Mouse (Mus musculus): ENCODE data around the gene Vps45. TPM values are rescaled to one million over a fixed set of nuclear protein-coding genes. Genes with fewer than 3 reads are reported as not detected.

Gene Vps45
- polyA plus RNA-seq, 1 experiment from 2014 or later, result 46.1 TPM

- H3K27me3 ChIP-seq, result no peaks in the 10 kb centered on the region
- no peaks in the 10 kb centered on the region for H3K4me1 ChIP-seq
- H3K36me3 ChIP-seq, result no peaks in the 10 kb centered on the region
- no peak for ATAC-seq (ENCODE audit: insufficient number of reproducible peaks, low FRiP score, low TSS enrichment, low read depth)
- no peak overlapping the region for H3K4me2 ChIP-seq (replicated peaks)
- WGBS, result 74% methylated on average over 6 of the region's 6 CpGs
- H3K9me3 ChIP-seq (replicated peaks), result no peaks in the 10 kb centered on the region
- H3K4me3 ChIP-seq (replicated peaks), result no peak overlapping the region
- no peak overlapping the region for H3K9ac ChIP-seq
- H3K27ac ChIP-seq (replicated peaks), result no peak overlapping the region
These were observed 33.7 kb upstream of the Vps45 start for GRCm38 (mm10) chr3:96091966-96092365.

GRCm38 (mm10) chr3:96091146-96091545, 32.9 kb upstream of the Vps45 start:
- Histone ChIP-seq H3K36me3 (no peaks in the 10 kb centered on the region), H3K4me2 (replicated peaks) (no peak overlapping the region), H3K4me1 (no peaks in the 10 kb centered on the region), H3K27me3 (no peaks in the 10 kb centered on the region), H3K9ac (no peak overlapping the region), H3K4me3 (replicated peaks) (no peak overlapping the region), H3K9me3 (replicated peaks) (no peaks in the 10 kb centered on the region), H3K27ac (replicated peaks) (no peak overlapping the region)
- ATAC-seq (ENCODE audit: insufficient number of reproducible peaks, low FRiP score, low TSS enrichment, low read depth), result no peak
- 67% methylated on average over 2 of the region's 2 CpGs for WGBS

- H3K4me2 ChIP-seq (replicated peaks), result no peak overlapping the region
- no peaks in the 10 kb centered on the region for H3K9me3 ChIP-seq (replicated peaks)
- 57% methylated on average over 2 of the region's 2 CpGs for WGBS
- no peaks in the 10 kb centered on the region for H3K4me1 ChIP-seq
- no peaks in the 10 kb centered on the region for H3K36me3 ChIP-seq
- no peak overlapping the region for H3K9ac ChIP-seq
- no peak overlapping the region for H3K27ac ChIP-seq (replicated peaks)
- no peak for ATAC-seq (ENCODE audit: insufficient number of reproducible peaks, low FRiP score, low TSS enrichment, low read depth)
- no peak overlapping the region for H3K4me3 ChIP-seq (replicated peaks)
- H3K27me3 ChIP-seq, result no peaks in the 10 kb centered on the region
These were observed 31.7 kb upstream of the Vps45 start for GRCm38 (mm10) chr3:96089882-96090489.

GRCm38 (mm10) chr3:96087801-96088200, 29.5 kb upstream of the Vps45 start:
- no peaks in the 10 kb centered on the region for H3K4me1 ChIP-seq
- H3K27ac ChIP-seq (replicated peaks), result no peak overlapping the region
- 64% methylated on average over 4 of the region's 4 CpGs for WGBS
- no peak for ATAC-seq (ENCODE audit: insufficient number of reproducible peaks, low FRiP score, low TSS enrichment, low read depth)
- H3K27me3 ChIP-seq, result no peaks in the 10 kb centered on the region
- H3K9ac ChIP-seq, result no peak overlapping the region
- H3K4me3 ChIP-seq (replicated peaks), result no peak overlapping the region
- no peaks in the 10 kb centered on the region for H3K36me3 ChIP-seq
- no peaks in the 10 kb centered on the region for H3K9me3 ChIP-seq (replicated peaks)
- no peak overlapping the region for H3K4me2 ChIP-seq (replicated peaks)

- no peak for ATAC-seq (ENCODE audit: insufficient number of reproducible peaks, low FRiP score, low TSS enrichment, low read depth)
- Histone ChIP-seq H3K4me1 (no peaks in the 10 kb centered on the region), H3K27me3 (no peaks in the 10 kb centered on the region), H3K36me3 (no peaks in the 10 kb centered on the region), H3K4me3 (replicated peaks) (no peak overlapping the region), H3K4me2 (replicated peaks) (no peak overlapping the region), H3K27ac (replicated peaks) (no peak overlapping the region), H3K9ac (no peak overlapping the region), H3K9me3 (replicated peaks) (no peaks in the 10 kb centered on the region)
- 60% methylated on average over 2 of the region's 2 CpGs for WGBS
These were observed 29.0 kb upstream of the Vps45 start for GRCm38 (mm10) chr3:96087219-96087618.

GRCm38 (mm10) chr3:96084146-96084755, 26.0 kb upstream of the Vps45 start:
- no peak overlapping the region for H3K4me2 ChIP-seq (replicated peaks)
- no peaks in the 10 kb centered on the region for H3K27me3 ChIP-seq
- H3K4me1 ChIP-seq, result no peaks in the 10 kb centered on the region
- H3K9ac ChIP-seq, result no peak overlapping the region
- H3K36me3 ChIP-seq, result no peaks in the 10 kb centered on the region
- WGBS, result 88% methylated on average over 10 of the region's 10 CpGs
- H3K9me3 ChIP-seq (replicated peaks), result no peaks in the 10 kb centered on the region
- no peak for ATAC-seq (ENCODE audit: insufficient number of reproducible peaks, low FRiP score, low TSS enrichment, low read depth)
- H3K4me3 ChIP-seq (replicated peaks), result no peak overlapping the region
- H3K27ac ChIP-seq (replicated peaks), result no peak overlapping the region

GRCm38 (mm10) chr3:96082714-96083508, 24.6 kb upstream of the Vps45 start:
- H3K4me3 ChIP-seq (replicated peaks), result no peak overlapping the region
- H3K9ac ChIP-seq, result no peak overlapping the region
- H3K9me3 ChIP-seq (replicated peaks), result no peaks in the 10 kb centered on the region
- no peaks in the 10 kb centered on the region for H3K36me3 ChIP-seq
- no peak for ATAC-seq (ENCODE audit: insufficient number of reproducible peaks, low FRiP score, low TSS enrichment, low read depth)
- H3K4me2 ChIP-seq (replicated peaks), result no peak overlapping the region
- H3K4me1 ChIP-seq, result no peaks in the 10 kb centered on the region
- WGBS, result 63% methylated on average over 15 of the region's 15 CpGs
- no peak overlapping the region for H3K27ac ChIP-seq (replicated peaks)
- H3K27me3 ChIP-seq, result no peaks in the 10 kb centered on the region

- H3K9ac ChIP-seq, result no peak overlapping the region
- WGBS, result 85% methylated on average over 2 of the region's 2 CpGs
- no peak overlapping the region for H3K4me3 ChIP-seq (replicated peaks)
- ATAC-seq (ENCODE audit: insufficient number of reproducible peaks, low FRiP score, low TSS enrichment, low read depth), result no peak
- no peaks in the 10 kb centered on the region for H3K36me3 ChIP-seq
- no peak overlapping the region for H3K27ac ChIP-seq (replicated peaks)
- H3K27me3 ChIP-seq, result no peaks in the 10 kb centered on the region
- H3K9me3 ChIP-seq (replicated peaks), result no peaks in the 10 kb centered on the region
- no peak overlapping the region for H3K4me2 ChIP-seq (replicated peaks)
- H3K4me1 ChIP-seq, result no peaks in the 10 kb centered on the region
These were observed 23.8 kb upstream of the Vps45 start for GRCm38 (mm10) chr3:96082100-96082499.

GRCm38 (mm10) chr3:96081650-96082049, 23.4 kb upstream of the Vps45 start:
- Histone ChIP-seq H3K9ac (no peak overlapping the region), H3K27ac (replicated peaks) (no peak overlapping the region), H3K4me2 (replicated peaks) (no peak overlapping the region), H3K4me1 (no peaks in the 10 kb centered on the region), H3K27me3 (no peaks in the 10 kb centered on the region), H3K36me3 (no peaks in the 10 kb centered on the region), H3K9me3 (replicated peaks) (no peaks in the 10 kb centered on the region), H3K4me3 (replicated peaks) (no peak overlapping the region)
- no peak for ATAC-seq (ENCODE audit: insufficient number of reproducible peaks, low FRiP score, low TSS enrichment, low read depth)
- 87% methylated on average over 4 of the region's 4 CpGs for WGBS

- Histone ChIP-seq H3K4me2 (replicated peaks) (no peak overlapping the region), H3K27ac (replicated peaks) (no peak overlapping the region), H3K36me3 (no peaks in the 10 kb centered on the region), H3K27me3 (no peaks in the 10 kb centered on the region), H3K9ac (no peak overlapping the region), H3K4me3 (replicated peaks) (no peak overlapping the region), H3K9me3 (replicated peaks) (no peaks in the 10 kb centered on the region), H3K4me1 (no peaks in the 10 kb centered on the region)
- 60% methylated on average over 1 of the region's 1 CpGs for WGBS
- ATAC-seq (ENCODE audit: insufficient number of reproducible peaks, low FRiP score, low TSS enrichment, low read depth), result no peak
These were observed 22.7 kb upstream of the Vps45 start for GRCm38 (mm10) chr3:96081006-96081405.

GRCm38 (mm10) chr3:96078711-96079110, 20.4 kb upstream of the Vps45 start:
- H3K4me3 ChIP-seq (replicated peaks), result no peak overlapping the region
- H3K9me3 ChIP-seq (replicated peaks), result no peaks in the 10 kb centered on the region
- H3K9ac ChIP-seq, result no peak overlapping the region
- H3K4me1 ChIP-seq, result no peaks in the 10 kb centered on the region
- H3K27ac ChIP-seq (replicated peaks), result no peak overlapping the region
- H3K36me3 ChIP-seq, result no peaks in the 10 kb centered on the region
- H3K27me3 ChIP-seq, result no peaks in the 10 kb centered on the region
- ATAC-seq (ENCODE audit: insufficient number of reproducible peaks, low FRiP score, low TSS enrichment, low read depth), result no peak
- 59% methylated on average over 3 of the region's 3 CpGs for WGBS
- H3K4me2 ChIP-seq (replicated peaks), result no peak overlapping the region

Data from embryonic facial prominence, embryonic 15.5 days (tissue).